Mouse (Mus musculus) limb, embryonic 14.5 days (tissue): Measurements from ENCODE around the gene Lrmp. TPM values are rescaled to one million over a fixed set of nuclear protein-coding genes. Genes with fewer than 3 reads are reported as not detected.

ENCODE experiments used
- ATAC-seq: fragments of 200-750 bp; cut with Nextera tagmentation; 2 replicates; pipeline ENCODE4 v1.8.0; 2017; ENCODE audit warnings: low read depth, moderate number of reproducible peaks, moderate TSS enrichment; ENCODE audit not compliant: low FRiP score
- DNase-seq: peaks from one replicate; pipeline ENCODE4 v3.0.0-alpha.2; 2015; ENCODE audit warnings: low spot score
- H3K27ac ChIP-seq: fragments of 300-500 bp; sonication (generic); replicated peaks from 2 replicates; pipeline ENCODE4 v1.5.1; 2014; ENCODE audit warnings: low read depth, mild to moderate bottlenecking, low read length, moderate library complexity, mixed read lengths
- H3K27me3 ChIP-seq: fragments of 300-500 bp; sonication (generic); 2 replicates; pipeline ENCODE4 v1.6.1; 2014; ENCODE audit warnings: low read length, mixed read lengths; ENCODE audit not compliant: control insufficient read depth, insufficient read depth
- H3K36me3 ChIP-seq: fragments of 300-500 bp; sonication (generic); 2 replicates; pipeline ENCODE4 v1.6.1; 2014; ENCODE audit warnings: mild to moderate bottlenecking, low read length, moderate library complexity, mixed read lengths; ENCODE audit not compliant: control insufficient read depth, insufficient read depth
- H3K4me1 ChIP-seq: fragments of 300-500 bp; sonication (generic); 2 replicates; pipeline ENCODE4 v1.6.1; 2014; ENCODE audit warnings: antibody characterized with exemption, low read length, mixed read lengths; ENCODE audit not compliant: control insufficient read depth, insufficient read depth
- H3K4me2 ChIP-seq: fragments of 300-500 bp; sonication (generic); replicated peaks from 2 replicates; pipeline ENCODE4 v1.6.1; 2014; ENCODE audit warnings: low read depth, mild to moderate bottlenecking, low read length, moderate library complexity; ENCODE audit not compliant: severe bottlenecking
- H3K4me3 ChIP-seq: fragments of 300-500 bp; sonication (generic); replicated peaks from 2 replicates; pipeline ENCODE4 v1.5.1; 2014; ENCODE audit warnings: low read length
- H3K9ac ChIP-seq: fragments of 300-500 bp; sonication (generic); 2 replicates; pipeline ENCODE4 v1.6.1; 2014; ENCODE audit warnings: mild to moderate bottlenecking, low read depth, low read length, moderate library complexity; ENCODE audit not compliant: severe bottlenecking
- H3K9me3 ChIP-seq: fragments of 300-500 bp; sonication (generic); 2 replicates; pipeline ENCODE4 v1.6.1; 2016; ENCODE audit warnings: low read length; ENCODE audit not compliant: control insufficient read depth
- POLR2A ChIP-seq: fragments of 200-500 bp; IDR thresholded peaks from 2 replicates; pipeline ENCODE4 v1.8.0; 2012; ENCODE audit warnings: inconsistent platforms, mild to moderate bottlenecking, moderate library complexity, borderline replicate concordance; ENCODE audit not compliant: insufficient read depth, insufficient read length; ENCODE audit errors: extremely low read depth
- WGBS: fragments of 180-500 bp; shearing (Covaris S2); extraction: QIAGEN DNeasy Blood & Tissue Kit; methylation state at CpG from one replicate; pipeline ENCODE4 v1.1.7; 2014; 5-methylcytosine and 5-hydroxymethylcytosine counted together
- polyA plus RNA-seq, 2 experiments: library from polyadenylated mRNA; depleted of rRNA in 1 of 2; stranded (reverse) in 1 of 2; unstranded in 1 of 2; fragments of >200 nt; fragmentation: Nextera tagmentation in 1 of 2; extraction: Ambion mirVana in 1 of 2; gene quantifications; 2 replicates each; pipeline versions ENCODE4 v1.2.1 to v1.2.3; 2012 to 2014

Lrmp gene
- polyA plus RNA-seq, 2 experiments, result 4.3 to 5.5 TPM

DNA sequence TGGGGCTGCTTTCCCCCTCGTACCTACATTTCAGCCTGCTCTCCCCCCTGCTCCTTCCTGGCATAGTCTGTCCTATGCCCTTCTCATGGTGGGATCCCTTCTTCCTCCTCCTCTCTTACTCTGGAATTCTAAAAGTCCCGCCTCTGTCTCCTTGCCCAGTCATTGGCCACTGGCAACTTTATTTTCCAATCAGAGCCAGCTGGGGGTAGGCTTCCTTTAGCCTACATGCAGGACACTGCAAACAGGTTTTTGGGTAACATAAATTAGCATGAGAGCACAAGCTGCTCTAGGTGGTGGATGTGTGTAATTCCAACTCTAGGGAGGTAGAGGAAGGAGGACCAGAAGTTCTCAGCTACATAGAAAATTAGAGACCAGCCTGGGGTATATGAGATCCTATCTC, 4.6 kb downstream of the Lrmp start:
- TF ChIP-seq POLR2A, result no peak
- no peak for ATAC-seq
- H3K4me3 ChIP-seq, result no peak overlapping the region
- H3K4me2 ChIP-seq, result no peak overlapping the region
- H3K36me3 ChIP-seq, result no peaks in the 10 kb centered on the region
- DNase-seq, result no peak
- peaks cover 15% of the 10 kb centered on the region for H3K4me1 ChIP-seq
- no peaks in the 10 kb centered on the region for H3K27me3 ChIP-seq
- H3K9me3 ChIP-seq, result no peaks in the 10 kb centered on the region
- WGBS, result 65% methylated on average over 2 of the region's 2 CpGs
- no peak overlapping the region for H3K27ac ChIP-seq
- no peak overlapping the region for H3K9ac ChIP-seq

DNA sequence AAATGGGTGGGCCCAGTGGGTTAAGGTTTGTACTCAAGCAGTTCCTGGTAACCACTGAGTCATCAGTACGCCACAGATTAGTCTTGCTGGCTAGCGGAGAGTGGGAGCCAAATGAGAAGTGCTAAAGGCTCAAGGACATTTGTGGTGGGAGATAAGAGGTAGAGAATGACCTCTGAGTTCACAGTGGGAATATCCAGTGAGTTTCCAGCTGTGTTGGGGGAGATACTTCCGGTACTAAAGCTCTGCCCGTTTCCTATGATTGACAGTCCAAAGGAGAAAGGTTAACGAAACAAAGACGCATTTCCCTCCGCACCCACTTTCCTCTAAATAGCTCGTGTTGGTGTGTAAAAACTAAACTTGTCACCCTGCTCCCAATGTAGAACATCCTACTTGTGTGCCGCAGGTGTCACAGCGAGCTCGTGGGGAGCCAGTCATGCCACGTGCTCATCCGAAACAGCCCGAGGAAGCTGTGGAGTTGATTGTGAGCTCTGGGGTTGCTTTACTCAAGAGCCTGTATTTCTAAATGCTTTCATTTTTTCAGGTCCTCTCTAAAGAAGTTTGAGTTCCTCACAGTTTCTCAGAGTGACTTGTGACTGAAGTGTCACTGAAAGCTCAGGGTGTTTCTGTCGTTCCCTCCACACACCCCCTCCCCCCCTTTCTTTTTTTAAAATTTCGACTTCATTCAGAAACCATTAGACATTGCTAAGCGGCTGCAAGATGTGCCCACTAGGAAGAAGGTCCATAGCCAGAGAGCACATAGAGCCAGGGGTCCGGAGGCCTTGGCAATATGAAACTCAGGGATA, 5.5 kb downstream of the Lrmp start:
- no peak for TF ChIP-seq POLR2A
- ATAC-seq (no peak), DNase-seq (no peak)
- H3K27me3 ChIP-seq, result no peaks in the 10 kb centered on the region
- no peak overlapping the region for H3K9ac ChIP-seq
- peaks cover 14% of the 10 kb centered on the region for H3K4me1 ChIP-seq
- no peak overlapping the region for H3K27ac ChIP-seq
- H3K4me2 ChIP-seq, result no peak overlapping the region
- no peaks in the 10 kb centered on the region for H3K9me3 ChIP-seq
- H3K36me3 ChIP-seq, result no peaks in the 10 kb centered on the region
- H3K4me3 ChIP-seq, result no peak overlapping the region
- 48% methylated on average over 18 of the region's 18 CpGs for WGBS

GRCm38 (mm10) chr6:145121590-145122420, 6.4 kb downstream of the Lrmp start:
- no peak for DNase-seq

DNA sequence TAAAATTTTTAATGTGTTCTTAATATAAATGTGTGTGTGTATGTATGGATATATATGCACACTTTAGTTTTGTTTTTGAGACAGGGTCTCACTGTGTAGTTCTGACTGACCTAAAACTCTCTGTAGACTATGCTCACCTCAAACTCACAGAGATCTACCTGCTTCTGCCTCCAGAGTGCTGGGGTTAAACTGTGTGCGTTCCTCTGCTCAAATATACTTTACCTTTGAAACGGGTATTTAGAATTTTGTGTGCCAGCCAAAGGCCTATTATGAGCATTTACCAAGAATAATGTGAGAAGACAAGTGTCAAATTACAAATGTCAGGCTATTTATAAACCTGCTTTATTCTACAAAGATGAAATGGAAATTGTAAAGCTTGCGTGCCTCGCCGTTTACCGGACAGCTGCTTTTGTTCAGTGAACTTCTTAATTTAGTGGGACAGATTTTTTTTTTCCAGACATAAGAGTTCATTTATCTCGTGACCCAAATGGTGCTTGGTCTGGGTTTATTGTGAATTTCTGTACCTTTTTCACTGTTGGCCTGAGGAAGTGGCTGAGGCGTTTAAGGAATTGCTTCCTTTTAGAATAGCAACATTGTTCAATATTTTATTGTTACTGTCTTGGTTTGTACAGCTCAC, 7.1 kb downstream of the Lrmp start:
- no peaks in the 10 kb centered on the region for H3K27me3 ChIP-seq
- H3K36me3 ChIP-seq, result no peaks in the 10 kb centered on the region
- H3K4me3 ChIP-seq, result no peak overlapping the region
- ATAC-seq (no peak), DNase-seq (peak; percentile 20)
- WGBS, result 35% methylated on average over 8 of the region's 8 CpGs
- no peak overlapping the region for H3K27ac ChIP-seq
- no peak for TF ChIP-seq POLR2A
- H3K9me3 ChIP-seq, result no peaks in the 10 kb centered on the region
- no peak overlapping the region for H3K9ac ChIP-seq
- no peak overlapping the region for H3K4me2 ChIP-seq
- H3K4me1 ChIP-seq, result peaks cover 7% of the 10 kb centered on the region; the same call in 1 of the 2 replicates

More at GRCm38 (mm10) chr6:145121590-145122420, 6.4 kb downstream of the Lrmp start:
- TF ChIP-seq POLR2A, result no peak
- 60% methylated on average over 21 of the region's 21 CpGs for WGBS
- no peaks in the 10 kb centered on the region for H3K27me3 ChIP-seq
- no peaks in the 10 kb centered on the region for H3K9me3 ChIP-seq
- no peaks in the 10 kb centered on the region for H3K36me3 ChIP-seq
- H3K4me3 ChIP-seq, result no peak overlapping the region
- no peak overlapping the region for H3K9ac ChIP-seq
- H3K27ac ChIP-seq, result no peak overlapping the region
- no peak for ATAC-seq
- H3K4me2 ChIP-seq, result no peak overlapping the region
- H3K4me1 ChIP-seq, result peaks cover 7% of the 10 kb centered on the region; the same call in 1 of the 2 replicates

DNA sequence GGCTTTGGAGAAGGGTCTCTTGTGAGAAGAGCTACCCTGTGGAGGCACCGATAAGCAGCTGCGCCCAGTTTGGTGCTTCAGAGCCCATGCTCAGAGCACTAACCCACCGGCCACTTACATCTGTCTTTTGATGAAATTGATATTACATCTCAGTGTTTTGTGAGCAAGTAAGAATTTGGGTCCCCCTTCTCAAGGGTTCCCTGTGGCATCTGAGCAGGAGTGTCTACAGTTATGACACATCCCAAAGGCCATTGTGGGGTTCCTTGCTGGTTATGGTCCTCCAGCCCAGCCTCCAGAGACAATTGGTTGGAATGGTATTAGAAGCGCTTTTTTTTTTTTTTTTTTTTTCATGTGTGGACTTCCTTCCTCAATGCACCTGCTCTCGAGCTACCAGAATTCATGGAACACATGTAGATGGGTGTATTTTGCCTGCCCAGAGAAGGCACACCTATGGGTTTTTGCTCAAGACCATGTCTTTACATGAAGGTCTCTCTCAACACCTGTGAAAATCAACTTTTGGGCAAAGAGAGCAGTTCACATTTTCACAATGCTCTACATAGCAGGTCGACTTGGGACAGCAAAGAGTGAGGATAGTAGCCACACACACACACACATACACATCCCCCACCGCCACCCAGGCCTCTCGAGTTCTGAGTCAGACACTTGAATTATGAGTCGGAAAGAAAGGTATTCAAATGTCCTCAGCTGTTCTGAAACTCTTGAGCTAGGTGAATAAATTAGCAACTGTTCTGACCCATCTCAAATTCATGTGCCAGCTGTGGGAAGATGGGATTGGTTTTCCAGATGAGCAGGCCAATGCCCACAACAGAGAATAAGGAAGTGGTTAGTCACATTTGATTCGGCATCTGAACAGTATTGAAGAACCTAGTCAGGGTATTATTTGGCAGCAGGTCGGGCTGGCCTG, 7.9 kb downstream of the Lrmp start:
- 75% methylated on average over 10 of the region's 11 CpGs for WGBS
- TF ChIP-seq POLR2A, result no peak
- H3K27me3 ChIP-seq, result no peaks in the 10 kb centered on the region
- H3K9ac ChIP-seq, result no peak overlapping the region
- ATAC-seq (no peak), DNase-seq (no peak)
- no peaks in the 10 kb centered on the region for H3K36me3 ChIP-seq
- H3K4me3 ChIP-seq, result no peak overlapping the region
- H3K27ac ChIP-seq, result no peak overlapping the region
- H3K4me1 ChIP-seq, result peaks cover 7% of the 10 kb centered on the region; the same call in 1 of the 2 replicates
- no peaks in the 10 kb centered on the region for H3K9me3 ChIP-seq
- H3K4me2 ChIP-seq, result no peak overlapping the region
